Mouse (Mus musculus) mouse trophoblast stem cell (cell line): ENCODE results near the gene Gpx1.
"Not testable (repeated sequence)": the region's sequence is repeated elsewhere in the genome, so short reads cannot be mapped to it uniquely, and the experiment has no call there.

Experiments used
- in situ Hi-C, 2 experiments: fragments of 300-500 bp; cut with MseI, MboI; formaldehyde crosslinking; loops; 2 replicates in 1 of 2; 3 replicates in 1 of 2; pipeline ENCODE4 v1.15.1; 2025

The Gpx1 gene

DNA sequence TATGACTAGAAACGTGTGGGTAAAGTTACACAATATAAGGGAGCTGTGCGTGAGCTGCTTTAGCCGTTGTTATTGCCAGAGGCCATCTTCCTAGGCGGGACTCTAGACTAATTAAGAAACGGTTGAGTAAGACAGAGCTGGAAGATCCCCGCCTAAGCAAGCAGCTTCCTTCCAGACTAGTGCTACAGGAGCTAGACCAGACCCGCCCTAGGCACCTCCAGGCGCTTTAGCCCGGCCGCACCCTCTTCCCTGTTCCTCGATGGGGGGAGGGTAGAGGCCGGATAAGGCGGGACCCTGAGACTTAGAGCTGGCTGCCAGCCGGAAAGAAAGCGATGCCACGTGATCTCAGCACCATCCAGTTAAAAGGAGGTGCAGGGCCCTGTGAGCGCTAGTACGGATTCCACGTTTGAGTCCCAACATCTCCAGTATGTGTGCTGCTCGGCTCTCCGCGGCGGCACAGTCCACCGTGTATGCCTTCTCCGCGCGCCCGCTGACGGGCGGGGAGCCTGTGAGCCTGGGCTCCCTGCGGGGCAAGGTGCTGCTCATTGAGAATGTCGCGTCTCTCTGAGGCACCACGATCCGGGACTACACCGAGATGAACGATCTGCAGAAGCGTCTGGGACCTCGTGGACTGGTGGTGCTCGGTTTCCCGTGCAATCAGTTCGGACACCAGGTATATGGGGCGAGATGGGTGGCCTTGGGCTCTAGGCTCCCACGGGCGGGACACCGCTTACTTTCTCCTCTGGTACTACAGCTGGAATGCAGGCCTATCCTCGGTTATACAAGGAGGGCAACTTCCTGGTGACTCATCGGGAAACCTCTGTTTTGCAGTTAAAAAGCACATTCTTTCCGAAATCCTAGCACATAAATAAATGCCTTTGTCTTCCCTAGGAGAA lies at the start of gene Gpx1:
TSS of gene Gpx1 (plus strand) at position 18 of the 896 bp plus-strand sequence.
- in situ Hi-C loops: no loop called here

DNA sequence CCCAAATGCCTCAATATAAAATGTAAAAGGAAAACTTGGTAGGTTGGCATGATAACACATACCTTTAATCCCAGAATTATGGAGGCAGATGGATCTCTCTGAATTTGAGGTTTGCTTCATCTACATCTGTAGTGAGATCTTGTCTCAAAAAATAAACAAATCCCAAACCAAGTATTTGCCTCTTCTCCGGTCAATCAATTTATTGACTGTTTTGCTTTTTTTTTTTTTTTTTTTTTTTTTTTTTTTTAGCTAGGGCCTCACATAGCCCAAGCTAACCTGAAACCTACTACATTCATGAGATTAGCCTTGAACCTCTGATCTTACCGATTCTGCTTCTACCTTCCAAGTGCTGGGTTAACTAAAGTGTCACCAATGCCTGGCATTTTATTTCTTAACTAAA lies 49.4 kb upstream of the Gpx1 start:
- in situ Hi-C loops: no loop called here

GRCm38 (mm10) chr9:108290016-108290750 lies 48.5 kb upstream of the Gpx1 start, which contains the start of gene Nicn1:
Gene Nicn1 (plus strand): TSS chr9:108290429.
- in situ Hi-C loops: no loop called here

DNA sequence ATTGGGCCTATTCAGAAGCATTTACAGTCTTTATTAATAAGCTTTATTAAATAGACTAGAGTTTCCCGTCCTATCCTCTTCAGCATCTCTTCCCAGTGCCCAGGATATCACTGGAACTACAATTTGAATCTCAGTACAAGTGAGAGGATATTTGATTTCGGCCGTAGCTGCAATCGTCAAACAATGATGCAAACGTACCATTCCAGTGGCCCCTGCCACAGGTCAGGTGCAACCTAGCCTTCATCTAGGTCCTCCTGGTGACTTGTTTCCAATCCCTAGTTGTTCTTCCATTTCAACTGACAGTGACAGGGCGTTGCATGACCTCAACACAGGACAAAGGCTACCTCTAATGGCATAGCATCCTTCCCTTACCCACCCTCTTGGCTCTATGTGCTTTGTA lies 47.9 kb upstream of the Gpx1 start:
- in situ Hi-C loops: no loop called here

- in situ Hi-C loops: no loop called here
Measured at GRCm38 (mm10) chr9:108296453-108297355, 42.0 kb upstream of the Gpx1 start, which contains the start of gene Amt. Gene Amt (plus strand): TSS chr9:108296853.

DNA sequence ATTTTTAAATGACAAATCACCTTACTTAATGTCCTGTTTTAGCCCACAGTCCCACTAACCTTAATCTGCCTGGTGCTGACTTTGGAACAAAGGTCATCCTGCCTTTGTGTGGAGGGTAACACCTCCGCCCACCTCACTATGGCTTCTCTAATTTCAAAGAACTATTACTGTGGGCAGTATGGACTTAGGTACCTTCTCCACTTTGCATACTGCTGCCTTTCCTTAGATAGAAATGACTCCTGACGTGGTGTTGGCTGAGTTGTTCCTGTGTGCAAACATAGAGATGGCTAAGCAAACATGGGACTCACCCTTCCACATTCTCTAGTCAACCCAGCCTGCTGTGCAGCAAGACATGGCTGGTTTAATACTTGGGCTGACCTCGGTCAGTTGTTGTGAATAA lies 36.9 kb upstream of the Gpx1 start:
- in situ Hi-C loops: no loop called here

- in situ Hi-C loops: no loop called here
Measured at GRCm38 (mm10) chr9:108304716-108305115, 34.0 kb upstream of the Gpx1 start.

GRCm38 (mm10) chr9:108305170-108305569 lies 33.5 kb upstream of the Gpx1 start:
- in situ Hi-C loops: no loop called here

- in situ Hi-C loops: no loop called here
Measured at GRCm38 (mm10) chr9:108305629-108306520, 32.8 kb upstream of the Gpx1 start, which contains the start of the genes Rhoa and Tcta. Gene Rhoa (plus strand): TSS chr9:108306129. Gene Tcta (minus strand): TSS chr9:108306160.

DNA sequence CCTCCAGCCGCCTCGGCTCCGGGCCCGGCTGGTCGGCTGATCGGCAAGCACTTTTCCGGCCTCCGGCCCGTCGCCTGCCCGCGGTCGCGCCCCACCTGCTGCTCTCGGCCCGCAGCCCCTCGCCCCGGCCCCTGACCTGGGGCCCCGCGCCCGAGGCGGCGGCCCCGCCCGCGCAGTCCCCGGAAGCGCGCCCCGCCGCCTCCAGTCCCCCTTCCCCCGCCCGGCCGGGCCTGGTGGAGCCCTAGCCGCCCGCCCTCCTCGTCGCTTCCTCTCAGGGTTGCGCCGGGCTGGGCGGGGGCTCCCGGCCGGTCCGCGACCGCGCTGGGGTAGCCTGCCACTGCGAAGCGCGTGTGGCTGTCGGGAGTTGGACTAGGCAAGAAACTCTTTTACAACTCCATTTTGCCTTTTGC lies 32.1 kb upstream of the Gpx1 start:
- in situ Hi-C loops: no loop called here

DNA sequence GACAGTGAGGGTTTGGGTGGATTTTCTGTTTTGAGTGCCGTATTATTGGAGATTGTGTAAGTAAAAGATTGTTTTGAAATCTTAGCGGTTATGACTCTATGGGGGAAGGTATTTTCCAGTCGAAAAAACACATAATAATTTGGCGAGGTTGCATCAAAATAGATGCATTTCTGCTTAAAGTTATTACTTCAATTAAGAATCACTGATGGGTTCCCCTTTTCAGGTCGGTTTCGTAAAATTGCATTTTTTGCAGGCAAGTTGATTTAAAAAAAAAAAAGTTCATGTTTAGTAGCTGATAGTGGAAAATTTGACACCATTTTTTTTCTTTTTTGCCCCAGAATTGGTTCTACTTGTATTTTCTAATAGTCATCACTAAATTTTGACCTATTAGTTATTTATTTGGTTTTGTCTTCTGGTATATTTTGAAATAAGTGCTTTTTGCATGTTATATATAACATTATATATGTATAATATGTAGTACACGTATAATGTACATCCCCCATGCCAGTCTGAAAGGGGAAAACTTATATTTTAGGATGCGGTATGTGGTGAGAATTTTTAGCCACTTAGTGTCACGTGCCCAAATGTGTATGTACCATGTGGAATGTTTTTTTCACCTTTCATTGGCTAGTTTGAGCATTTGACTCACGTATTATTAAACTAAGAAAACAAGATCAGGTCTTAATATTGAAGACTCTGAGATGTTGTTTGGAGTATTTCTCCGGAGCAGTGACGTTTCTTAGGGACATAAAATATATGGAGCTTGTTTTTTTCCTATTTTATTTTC lies 31.5 kb upstream of the Gpx1 start:
- in situ Hi-C loops: no loop called here

GRCm38 (mm10) chr9:108308141-108308540 lies 30.6 kb upstream of the Gpx1 start:
- in situ Hi-C loops: no loop called here

- in situ Hi-C loops: no loop called here
Measured at GRCm38 (mm10) chr9:108317572-108317971, 21.1 kb upstream of the Gpx1 start.

DNA sequence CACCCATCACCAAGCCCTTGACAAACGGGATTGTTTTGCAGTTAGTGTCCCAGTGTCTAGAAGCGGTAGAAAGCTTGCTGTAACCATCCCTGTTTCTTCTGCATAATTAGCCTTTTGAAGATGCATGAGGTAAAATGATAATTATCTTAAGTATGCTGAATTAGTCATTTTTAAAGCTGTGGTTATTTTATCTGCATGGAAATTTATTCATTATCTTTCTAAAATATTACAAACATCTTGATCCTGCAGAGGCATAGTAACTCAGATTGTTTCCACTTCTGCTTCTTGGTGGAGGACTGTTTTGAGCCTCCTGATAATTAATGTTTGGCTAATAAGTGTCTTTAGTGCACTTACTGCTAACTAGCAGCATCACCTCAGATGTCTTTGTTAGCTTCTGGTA lies 20.2 kb upstream of the Gpx1 start:
- in situ Hi-C loops: no loop called here

GRCm38 (mm10) chr9:108322054-108322453 lies 16.6 kb upstream of the Gpx1 start:
- in situ Hi-C loops: not testable (repeated sequence)

DNA sequence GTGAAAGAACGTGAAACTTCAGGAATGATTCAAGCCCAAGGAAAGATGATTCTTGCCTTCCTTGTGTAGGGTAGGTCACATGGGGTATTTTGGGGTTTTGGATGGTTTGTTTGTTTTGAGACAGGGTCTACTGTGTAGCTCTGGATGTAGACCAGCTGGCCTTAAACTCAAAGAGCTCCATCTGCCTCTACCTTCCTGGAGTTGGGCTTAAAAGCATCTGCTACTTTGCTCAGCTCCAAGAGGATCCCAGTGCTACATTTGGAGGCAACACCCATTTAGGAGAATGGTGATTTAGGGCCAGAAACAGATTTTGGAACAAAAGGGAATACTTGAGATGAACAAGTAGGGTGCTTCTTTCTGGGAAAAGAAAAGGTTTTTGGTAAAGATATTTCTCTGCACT lies 13.9 kb upstream of the Gpx1 start:
- in situ Hi-C loops: no loop called here

DNA sequence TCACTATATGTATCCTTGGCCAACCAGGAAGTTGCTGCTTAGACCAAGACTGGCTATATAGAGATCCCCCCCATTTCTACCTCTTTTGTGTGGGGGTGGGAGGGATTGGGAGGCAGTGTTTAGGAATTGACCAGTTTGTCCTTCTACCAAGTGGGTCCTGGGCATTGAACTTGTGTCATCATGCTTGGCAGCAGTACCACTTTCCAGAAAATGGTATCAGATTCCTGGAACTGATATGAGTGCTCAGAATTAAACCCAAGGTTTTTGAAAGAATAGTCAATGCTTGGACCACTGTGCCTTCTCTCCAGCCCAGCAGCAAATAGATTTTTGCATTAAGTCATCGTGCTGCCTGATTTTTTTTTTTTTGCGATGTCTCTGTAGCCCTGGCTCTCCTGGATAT lies 12.9 kb upstream of the Gpx1 start:
- in situ Hi-C loops: no loop called here

GRCm38 (mm10) chr9:108337848-108338550 lies 704 bp upstream of the Gpx1 start:
- in situ Hi-C loops: no loop called here

GRCm38 (mm10) chr9:108338551-108338885 lies 185 bp upstream of the Gpx1 start:
- in situ Hi-C loops: no loop called here
